Mouse (Mus musculus) c-Kit-positive CD71-positive TER-119-positive erythroid progenitor cells, embryonic 14.5 days (primary cell): ENCODE results near the gene Nprl3.

ENCODE experiments used
- DNase-seq: peaks from one replicate; pipeline ENCODE4 v3.0.0-alpha.2; 2013; ENCODE audit warnings: low spot score

Nprl3 gene

DNA sequence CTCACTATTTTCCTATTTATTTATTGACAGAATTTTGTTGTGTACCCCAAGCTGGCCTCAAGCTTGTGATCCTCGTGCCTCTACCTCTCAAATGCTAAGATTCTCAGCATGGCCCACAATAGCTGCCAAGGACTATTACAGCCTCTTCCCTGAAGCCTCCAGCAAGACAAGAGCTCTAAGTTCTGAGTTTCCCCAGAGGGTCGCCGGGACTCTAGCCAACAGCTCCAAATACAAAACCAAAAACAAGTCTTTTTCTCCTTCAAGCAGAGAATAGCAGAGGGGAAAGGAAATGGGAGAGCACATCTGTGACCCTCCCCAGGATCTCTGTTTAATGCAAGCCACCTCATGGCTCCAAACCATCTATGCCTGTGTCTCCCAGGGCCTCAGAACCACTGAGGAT lies 23.4 kb downstream of the Nprl3 start:
- no peak for DNase-seq

DNA sequence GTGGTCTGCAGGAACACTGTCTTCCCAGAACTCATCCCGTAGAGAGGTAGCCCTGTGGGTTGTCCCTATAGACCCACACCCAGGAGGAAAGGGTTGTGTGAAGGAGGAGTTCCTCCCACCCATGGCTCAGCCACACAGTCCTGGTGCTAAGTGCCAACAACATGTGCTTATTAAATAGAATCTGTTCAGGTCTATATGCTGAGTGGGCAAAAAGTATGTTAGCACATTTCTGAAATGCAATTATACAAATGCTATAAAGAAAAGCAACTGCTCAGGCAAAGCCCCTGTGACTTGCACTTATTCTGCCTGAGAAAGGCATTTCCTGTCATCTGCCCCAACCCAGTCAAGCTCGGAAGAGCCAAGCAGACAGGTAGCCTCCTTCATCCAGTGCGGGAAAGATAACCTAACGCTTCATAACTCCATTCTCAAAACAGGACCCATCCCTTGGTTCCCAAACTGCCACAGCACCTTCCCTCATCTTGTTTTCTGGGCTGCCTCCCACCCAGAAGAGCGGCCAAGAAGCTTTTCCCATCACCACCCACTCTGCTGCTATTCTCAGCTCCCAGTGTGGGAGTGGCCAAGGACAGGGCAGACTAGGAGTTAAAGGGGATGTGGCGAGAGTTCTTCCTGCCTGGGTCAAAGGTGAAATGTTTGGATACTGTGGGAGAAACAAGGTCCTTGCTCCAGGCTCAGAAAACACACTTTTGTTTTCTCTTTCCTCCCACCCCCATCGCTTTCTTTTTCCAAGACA lies 24.1 kb downstream of the Nprl3 start:
- no peak for DNase-seq

DNA sequence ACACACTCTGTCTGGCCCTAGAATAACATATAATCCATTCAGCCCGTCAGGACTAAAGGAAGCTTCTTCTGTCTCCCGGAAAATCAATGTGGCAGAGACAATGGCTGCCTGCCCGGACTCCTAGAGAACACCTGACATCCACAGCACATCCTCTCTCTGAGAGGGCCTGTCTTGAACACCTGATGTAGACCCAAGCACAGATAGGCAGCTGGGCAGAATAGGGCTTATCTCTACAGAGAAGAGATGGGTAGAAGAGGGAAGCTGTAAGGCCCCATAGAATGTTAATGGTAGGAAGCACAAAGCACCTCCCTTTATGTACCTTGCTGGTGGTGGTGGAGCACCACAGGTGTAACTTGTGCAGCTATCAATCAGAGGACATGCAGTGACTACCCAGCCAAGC lies 25.3 kb downstream of the Nprl3 start:
- no peak for DNase-seq

DNA sequence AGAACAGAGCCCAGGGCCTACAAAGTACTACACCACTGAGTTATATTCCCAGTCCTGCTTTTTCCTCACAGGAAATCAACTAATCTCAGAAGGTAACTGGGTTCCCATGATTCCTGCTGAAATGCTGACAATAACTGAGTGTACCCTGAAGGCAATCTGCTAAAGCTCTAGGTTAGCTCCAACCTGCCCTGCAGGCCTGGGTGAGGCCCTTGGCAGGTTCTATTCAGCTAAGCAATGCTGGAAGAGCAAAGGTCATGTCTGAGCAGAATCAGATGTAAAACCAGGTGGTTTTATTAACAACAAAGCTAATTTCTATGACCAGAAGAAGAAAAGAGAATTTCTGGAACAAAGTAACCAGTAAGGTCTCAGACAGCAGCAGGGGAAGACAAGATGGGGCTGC lies 26.1 kb downstream of the Nprl3 start:
- DNase-seq, result no peak

DNA sequence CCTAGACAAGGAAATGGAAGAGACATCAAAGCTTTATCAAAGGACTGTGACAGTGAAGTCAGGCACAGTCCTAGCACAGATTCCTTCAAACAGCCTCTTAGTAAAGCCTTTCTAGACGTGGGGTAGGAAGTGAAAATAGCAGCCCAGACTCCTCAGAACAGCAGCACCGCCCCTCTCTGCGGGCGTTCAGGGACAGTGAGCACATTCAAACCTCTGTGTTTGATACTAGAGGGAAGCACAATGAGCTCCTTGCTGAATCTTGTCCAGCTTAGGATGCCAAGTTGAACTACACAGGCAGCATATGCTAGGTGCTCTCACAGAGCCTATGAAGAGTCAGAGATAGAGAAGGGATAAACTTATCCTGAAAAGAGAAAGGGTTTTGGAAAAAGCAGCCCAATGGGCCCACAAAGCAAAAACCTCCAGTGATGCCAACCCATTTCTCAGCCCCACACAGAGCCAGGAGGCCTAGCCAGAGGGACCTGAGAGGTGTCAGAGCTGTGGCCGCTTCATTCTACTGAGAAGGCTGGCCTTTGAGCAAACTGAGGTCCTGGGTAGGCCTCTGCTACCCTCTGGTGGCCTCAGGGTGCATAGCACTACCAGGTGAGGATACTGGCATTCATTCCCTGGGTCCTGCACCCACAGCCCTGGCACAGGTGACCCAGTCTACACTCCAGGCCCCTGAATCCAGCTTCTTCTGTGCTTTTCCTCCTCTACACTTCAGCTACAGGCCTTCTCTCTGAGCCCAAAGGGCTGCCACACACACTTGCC lies 29.2 kb downstream of the Nprl3 start:
- DNase-seq, result peak; percentile 78

DNA sequence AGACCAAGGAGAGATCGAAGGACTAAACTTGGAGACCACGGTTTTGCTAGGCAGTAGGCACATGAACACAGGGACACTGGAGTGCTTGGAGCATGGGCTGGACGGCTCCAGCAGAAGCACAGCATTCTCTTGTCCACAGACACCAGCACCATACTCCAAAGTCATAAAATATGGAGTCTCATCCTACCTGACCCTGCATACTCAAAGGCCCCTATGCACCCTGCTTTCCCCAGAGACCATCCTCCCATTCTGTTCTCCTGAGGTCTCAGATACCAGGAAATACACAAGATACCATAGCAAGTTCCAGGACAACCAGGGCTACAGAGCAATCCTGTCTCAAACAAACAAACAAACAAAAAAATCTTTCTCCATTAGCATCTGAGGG lies 30.1 kb downstream of the Nprl3 start:
- no peak for DNase-seq

DNA sequence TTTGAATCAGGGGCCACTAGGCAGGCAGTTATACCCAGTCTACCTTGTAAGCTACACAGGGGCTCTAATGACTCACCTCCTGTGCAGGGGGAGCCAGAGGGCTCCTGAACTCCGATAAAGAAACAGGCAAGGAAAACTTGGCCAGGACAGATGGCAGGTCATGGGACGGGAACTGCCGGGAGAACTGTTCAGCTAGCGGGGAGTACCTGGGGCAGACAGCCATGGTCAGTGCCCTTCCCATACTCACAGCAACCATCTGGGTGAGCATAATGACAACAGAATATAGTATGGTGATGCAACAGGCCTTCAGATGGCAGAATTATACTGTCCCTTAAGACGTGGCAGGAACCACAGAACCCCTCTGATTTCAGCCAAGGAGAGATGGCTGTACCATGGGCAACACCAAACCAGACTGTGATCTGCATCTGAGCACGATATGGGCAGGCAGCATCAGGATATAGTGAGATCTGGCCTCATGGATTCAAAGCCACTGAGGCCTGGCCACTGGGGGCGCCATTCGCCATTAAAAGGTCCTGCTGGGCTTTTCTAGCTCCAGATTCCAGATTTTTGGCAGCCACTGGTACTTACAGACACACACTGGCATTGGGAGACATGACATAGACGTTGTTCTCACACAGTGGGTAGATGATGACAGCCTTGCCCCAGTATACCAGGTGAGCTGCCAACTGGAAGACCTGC lies 30.6 kb downstream of the Nprl3 start:
- peak; percentile 70 for DNase-seq

DNA sequence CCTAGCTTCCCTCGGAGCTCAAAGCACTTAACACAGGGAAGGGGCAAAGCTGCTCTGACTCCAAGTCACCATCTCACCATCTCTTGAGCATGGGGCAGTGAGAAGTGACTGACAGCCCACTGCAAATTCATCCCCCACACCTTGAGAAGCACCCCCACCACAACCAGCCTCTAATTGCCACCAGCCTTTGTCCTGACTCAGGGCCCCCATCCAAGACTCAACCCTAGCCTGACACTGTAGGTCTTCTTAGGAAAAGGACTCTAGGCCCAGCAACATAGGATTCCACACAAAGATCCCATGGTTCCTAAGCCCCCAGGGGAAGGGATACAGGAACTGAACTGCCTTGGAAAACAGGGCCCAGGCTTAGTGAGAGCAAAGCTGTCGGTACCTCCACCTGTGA lies 31.4 kb downstream of the Nprl3 start:
- DNase-seq, result no peak

DNA sequence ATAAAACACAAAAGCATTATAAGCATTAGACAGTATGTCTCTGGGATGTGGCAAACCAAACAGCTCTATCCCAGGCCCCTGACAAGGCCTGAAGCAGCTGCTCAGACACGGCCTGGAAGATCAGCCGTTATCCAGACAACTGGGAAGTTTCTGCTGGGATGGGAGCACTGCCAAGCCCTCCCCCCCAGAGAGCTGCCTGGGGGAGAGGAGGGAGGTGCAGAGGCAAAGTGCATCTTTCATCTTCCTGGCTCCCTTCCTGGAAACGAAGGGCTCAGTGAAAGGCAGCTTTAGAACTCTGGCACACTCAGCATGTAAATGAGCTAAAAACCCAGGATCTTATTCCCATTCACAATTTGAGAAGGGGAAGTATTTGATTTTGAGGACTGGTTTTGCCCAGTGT lies 31.9 kb downstream of the Nprl3 start:
- DNase-seq, result no peak

DNA sequence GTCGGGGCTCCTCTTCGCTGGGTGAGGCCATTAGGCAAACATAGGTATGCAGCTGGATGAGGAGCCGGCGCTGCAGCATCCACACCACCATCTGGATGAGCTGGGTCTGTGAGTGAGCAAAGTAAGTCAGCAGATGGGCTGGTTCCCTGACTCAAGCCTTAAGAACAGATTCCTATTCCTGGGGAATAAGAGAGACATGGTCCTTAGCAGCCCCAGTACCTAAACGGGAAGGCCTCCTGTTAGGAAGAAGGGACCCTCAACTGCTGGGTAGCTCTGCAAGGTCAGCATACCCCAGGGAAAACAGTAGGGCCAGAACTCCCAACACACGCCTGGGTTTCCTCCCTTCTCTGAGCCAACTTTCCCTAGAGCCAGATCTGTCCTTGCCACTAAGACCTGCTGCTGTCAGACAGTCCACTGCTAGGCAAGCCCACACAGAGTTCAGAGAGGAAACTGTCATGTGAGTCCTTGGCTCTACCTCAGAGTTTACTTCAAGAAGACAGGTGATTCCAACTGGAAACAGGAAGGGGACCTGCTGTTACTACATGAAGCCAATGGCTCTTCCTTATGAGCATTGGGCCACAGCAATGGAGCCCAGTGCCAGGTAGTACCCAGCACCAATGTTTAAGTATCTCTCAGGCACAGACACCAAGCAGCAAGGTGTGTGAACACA lies 32.6 kb downstream of the Nprl3 start:
- no peak for DNase-seq

DNA sequence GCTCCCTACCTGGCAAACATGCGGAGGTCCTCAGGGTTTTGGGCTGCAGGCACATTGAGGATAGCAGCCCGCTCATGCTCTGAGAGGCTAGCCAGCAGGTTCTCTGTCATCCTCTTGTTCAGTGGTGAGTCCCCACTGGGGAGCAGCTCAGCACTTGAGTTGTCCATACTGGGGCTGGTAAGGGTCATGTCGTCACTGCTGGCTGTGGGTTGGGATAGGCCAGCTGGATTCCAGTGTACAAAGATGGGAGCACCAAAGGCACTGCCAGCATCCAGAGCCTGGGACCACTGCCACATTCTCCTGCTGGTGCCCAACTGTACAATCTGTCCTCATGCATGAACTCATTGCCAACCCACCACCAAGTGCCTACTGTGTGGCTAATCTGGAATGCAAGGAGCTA lies 33.6 kb downstream of the Nprl3 start:
- no peak for DNase-seq

DNA sequence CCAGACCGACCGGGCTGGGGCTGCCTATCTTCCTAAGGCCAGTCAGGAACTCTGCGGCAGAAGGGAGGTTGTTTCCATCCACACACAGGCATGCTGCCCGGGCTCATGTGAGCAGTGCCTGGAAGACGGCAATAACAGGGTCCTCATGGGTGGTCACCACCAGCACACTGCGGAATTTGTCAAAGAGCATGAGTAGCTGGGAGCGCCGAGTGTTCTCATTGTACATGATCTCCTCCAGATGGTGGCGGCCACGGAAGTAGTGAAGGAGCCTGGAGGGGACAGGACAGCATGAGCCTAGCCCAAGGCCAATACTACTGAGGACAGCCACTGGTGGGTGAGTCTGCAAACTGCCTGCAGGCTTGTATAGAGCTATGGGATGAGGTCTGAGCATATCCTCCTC lies 34.7 kb downstream of the Nprl3 start:
- DNase-seq, result no peak

DNA sequence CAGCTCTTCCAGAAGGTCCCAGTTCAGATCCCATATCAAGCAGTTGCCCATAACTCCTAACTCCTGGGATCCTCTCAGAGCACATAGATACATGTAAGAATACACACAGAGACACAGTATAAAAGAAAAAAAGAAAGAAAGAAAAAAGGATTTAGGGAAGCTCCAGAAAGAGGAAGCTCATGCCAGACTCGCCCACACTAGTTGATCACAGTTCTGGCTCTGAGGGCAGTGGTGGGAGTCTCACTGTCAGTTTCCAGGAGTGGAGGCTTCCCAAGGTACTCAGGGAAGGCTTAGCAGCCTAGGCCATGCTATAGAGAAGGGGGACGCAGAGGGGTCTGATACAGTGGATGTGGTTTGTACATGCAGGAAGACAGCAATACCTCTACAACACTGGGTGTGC lies 36.4 kb downstream of the Nprl3 start:
- no peak for DNase-seq

DNA sequence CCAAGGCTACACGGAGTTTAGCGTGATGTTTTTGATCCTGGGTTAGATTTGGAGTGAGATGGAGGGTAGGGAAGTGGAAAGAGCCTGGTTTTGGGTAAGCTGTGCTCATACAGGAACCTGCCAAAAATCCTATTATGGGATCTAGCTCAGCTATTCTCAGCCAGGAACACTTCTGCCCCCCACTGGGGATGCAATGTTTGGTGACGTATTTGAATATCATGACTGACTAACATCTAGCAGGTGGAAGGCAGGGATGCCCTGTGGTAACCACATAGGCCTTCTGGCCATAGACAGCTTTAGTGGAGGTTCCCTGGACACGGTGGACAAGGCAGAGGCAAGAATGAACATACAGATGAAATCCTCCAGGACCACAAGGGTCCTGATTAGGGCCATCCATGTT lies 37.3 kb downstream of the Nprl3 start:
- DNase-seq, result no peak

DNA sequence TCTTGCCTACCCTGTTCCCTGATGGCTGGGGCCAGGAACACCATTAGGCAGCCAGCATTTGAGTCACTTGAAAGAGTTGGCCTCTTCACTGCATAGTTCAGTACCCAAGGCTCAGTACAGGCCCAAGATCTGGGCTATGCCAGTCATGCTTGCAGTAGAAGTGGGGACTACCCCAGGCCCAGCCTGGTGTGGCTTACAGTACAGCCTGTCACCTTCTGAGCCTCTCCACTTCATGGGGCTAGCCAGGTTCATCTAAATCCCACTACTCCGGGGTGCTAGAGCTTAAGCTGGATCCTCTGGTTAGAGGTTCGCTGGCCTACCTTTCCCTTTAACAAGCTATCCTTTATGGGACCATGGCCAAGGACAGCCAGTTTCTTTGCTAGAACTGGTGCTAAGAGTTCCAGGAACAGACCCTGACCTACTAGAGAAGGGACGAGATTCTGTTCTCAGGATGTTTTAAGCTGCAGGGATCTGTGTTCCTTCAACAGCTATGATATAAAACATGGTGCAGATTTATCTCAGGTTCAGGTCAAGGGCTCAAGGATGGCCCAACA lies 39.1 kb downstream of the Nprl3 start:
- no peak for DNase-seq

DNA sequence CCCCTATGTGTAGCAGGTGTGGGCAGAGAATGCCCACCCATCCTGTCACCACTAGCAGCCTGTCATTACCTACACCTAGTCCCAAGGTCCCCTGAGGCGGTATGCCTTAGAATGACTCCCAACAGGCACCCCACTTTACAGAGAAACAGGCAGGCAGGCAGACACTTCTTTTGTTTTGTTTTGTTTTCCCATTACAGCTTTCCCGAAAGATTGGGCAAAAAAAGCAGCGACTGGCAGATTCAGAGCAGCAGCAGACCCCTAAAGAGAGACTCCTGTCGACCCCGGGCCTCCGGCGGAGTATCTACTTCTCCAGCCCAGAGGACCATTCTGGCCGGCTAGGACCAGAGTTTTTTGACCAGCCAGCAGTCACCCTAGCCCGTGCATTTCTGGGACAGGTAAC lies 40.0 kb downstream of the Nprl3 start:
- no peak for DNase-seq

DNA sequence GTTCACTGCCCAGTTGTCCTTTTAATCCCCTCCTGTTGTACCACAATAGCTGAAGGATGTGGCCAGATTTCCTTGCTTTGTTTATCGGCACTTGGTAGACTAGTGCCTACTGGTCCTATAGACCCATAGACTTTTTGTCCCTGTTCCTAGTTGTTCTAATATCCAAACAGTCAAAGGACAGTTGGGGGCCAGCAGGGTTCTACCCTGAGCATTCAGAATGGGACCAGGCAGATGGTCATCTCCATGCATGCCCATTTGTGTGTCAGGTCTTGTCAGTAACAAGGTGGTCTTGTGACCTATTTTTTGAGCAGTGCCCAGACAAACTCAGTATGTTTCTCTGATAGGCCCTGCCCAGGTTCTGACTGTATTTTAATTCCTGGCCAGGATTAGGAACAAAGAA lies 40.5 kb downstream of the Nprl3 start:
- no peak for DNase-seq

DNA sequence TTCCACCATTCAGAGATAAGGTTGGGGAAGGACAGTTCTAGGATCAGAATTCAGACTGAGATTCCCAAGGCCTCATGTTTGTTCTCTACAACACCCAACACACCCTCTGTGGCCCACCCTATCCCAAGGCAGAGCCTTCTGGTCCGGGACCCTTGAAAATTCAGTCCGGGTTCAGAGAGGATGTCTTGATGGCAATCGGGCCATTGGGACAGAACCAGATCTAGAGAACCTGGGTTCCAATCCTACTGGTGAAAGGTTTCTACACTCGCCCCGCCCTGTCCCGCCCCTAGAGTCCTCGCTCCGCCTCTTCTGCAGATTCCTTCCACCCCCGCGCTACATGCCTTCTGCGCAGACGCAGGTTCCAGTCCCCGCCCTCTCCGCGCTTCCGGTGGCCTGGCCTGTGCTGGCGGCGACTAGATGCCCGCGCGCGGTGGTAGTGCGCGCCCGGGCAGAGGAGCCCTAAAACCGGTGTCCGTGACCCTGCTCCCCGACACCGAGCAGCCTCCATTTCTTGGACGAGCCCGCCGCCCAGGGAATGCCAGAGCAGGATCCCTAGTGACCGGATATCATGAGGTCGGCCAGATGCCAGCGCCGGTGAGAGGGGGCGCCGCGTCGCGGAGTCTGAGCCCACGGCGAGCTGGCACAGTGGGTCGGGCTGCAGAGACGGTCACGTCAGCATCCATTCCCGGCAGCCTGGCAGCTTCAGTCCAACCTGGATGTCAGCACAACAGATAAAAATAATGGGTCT lies 41.2 kb downstream of the Nprl3 start, which contains the start of gene Mpg:
Mpg (plus strand) TSS at position 382 of the 748 bp plus-strand sequence.
- peak; percentile 88 for DNase-seq

DNA sequence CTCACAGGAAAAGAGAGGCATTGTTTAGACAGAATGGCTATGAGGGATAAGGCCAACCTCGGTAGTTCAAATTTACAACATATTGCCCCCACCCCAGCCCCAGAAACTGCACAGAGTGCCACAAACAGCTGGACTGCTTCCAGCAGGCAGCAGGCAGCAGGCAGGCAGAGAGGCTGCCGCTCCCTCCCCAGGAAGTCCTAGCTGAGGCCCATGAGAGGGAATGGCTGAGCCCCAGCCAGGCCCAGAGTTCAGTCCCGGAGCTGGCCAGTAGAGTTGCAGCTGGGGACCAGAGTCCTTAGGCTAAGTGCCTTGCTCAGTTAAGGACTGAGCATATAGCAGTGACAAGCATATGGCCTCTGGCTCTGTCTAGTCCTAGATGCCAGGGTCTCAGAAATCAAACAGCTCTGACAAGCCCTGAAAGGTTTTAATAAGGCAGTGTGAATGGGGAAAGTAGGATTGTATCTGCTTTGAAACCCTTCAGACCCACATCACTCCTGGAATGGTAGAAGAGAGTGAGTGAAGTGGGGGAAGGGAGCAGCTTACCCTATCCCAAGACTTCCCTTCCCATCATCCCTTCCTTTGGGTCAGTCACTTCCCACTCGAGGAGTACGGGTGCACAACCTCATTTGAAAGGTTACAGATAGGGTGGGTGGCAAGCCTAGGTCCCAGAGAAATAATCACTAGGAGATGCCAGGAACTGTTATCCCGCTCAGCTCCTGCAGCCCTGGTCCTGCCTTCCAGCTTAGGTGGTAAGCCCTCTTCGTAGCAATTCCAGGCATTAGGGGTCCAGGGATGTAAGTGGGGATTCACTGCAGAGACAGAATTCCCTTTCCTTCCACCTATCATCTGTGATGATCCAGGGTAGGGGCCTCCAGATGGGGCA lies 42.0 kb downstream of the Nprl3 start:
- DNase-seq, result no peak

DNA sequence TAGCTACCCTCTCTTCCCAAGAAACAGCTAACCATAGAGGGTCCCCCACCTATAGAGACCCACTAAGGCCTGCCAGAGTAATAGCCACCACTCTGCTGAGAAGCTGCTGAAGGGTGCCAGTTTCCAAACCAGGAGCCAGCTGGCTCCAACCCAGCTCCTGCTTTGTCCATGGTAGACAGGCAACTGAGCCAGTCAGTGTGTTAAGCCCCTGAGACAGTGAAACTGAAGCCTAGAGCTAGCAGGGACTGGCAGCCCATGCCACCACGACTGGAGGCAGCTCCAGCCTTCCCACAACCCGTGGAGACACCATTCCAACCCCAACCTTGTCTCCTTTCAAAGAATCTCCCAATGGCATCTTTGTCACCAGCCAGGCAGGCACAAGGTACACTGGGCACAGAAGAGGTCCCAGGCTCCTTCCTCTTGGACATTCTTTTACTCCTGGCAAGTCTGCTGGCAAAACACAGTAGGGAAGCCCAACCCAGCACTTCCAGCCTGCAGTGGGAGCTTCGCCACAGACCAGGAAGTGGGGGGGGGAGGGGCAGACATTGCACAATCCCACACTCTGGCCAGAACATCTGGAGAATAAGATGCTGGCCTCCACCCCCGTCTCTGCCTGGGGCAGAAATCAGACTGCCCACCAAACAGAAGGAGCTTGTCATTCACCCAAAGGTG lies 42.9 kb downstream of the Nprl3 start:
- DNase-seq, result no peak
